Mouse (Mus musculus) C2C12 (cell line): ENCODE results near the gene Phlda3.

Experiments used
- CEBPB ChIP-seq: IDR thresholded peaks from one replicate; pipeline ENCODE4 v1.6.1; 2011; ENCODE audit warnings: low read depth, mild to moderate bottlenecking, control low read depth, moderate library complexity
- CTCF ChIP-seq: IDR thresholded peaks from one replicate; pipeline ENCODE4 v1.5.1; 2011; ENCODE audit not compliant: control insufficient read depth, insufficient read depth, insufficient read length
- MYOG ChIP-seq: IDR thresholded peaks from one replicate; pipeline ENCODE4 v1.6.1; 2011; ENCODE audit not compliant: control insufficient read depth, insufficient read length; ENCODE audit errors: extremely low read depth
- USF1 ChIP-seq: IDR thresholded peaks from one replicate; pipeline ENCODE4 v1.6.1; 2011; ENCODE audit warnings: low read depth, mild to moderate bottlenecking, control low read depth, moderate library complexity

GRCm38 (mm10) chr1:135724134-135724533 lies 41.8 kb upstream of the Phlda3 start:
- no peak for TF ChIP-seq CTCF
- no peak for TF ChIP-seq MYOG
- no peak for TF ChIP-seq CEBPB
- no peak for TF ChIP-seq USF1
